Mouse (Mus musculus): ENCODE data around the gene Dhdds.

- TF ChIP-seq CTCF (IDR thresholded peaks at IDR 0.05; ENCODE audit: borderline replicate concordance, insufficient read depth, low read length) (peak; percentile 60; the same call in 1 of the 2 replicates), POLR2A (IDR thresholded peaks at IDR 0.05; ENCODE audit: low read depth, low read length) (no peak)
Observed at GRCm38 (mm10) chr4:134012858-134013528, 12.3 kb upstream of the Dhdds start.

Data from embryonic fibroblast, embryonic 13.5 days (primary cell).